Mouse (Mus musculus) CH12.LX (cell line): ENCODE measurements around the gene Smarcal1. TPM values are rescaled to one million over a fixed set of nuclear protein-coding genes. Genes with fewer than 3 reads are reported as not detected.

Experiments used
- DNase-seq: peaks from one replicate; pipeline ENCODE4 v3.0.0-alpha.2; 2013; ENCODE audit errors: extremely low read depth
- H3K27ac ChIP-seq: 2 replicates; pipeline ENCODE4 v1.5.1; 2012; ENCODE audit warnings: low read depth, mild to moderate bottlenecking, control low read depth, moderate library complexity; ENCODE audit not compliant: insufficient read depth
- H3K27me3 ChIP-seq: replicated peaks from 2 replicates; pipeline ENCODE3; 2012; ENCODE audit warnings: inconsistent platforms
- H3K36me3 ChIP-seq, 2 experiments: replicated peaks in 1 of 2; 2 replicates each; pipeline versions ENCODE3 to v1.6.1; 2012; ENCODE audit warnings: inconsistent platforms in 1 of 2, low read length in 1 of 2, mild to moderate bottlenecking in 1 of 2, mixed read lengths in 1 of 2, moderate library complexity in 1 of 2; ENCODE audit not compliant: control insufficient read depth in 1 of 2, insufficient read depth in 1 of 2
- H3K4me1 ChIP-seq, 2 experiments: 2 replicates each; pipeline ENCODE4 v1.6.1; 2012; ENCODE audit warnings: inconsistent platforms in 1 of 2, moderate library complexity in 1 of 2; ENCODE audit not compliant: insufficient read depth in 2 of 2, control insufficient read depth in 1 of 2
- H3K4me2 ChIP-seq: 2 replicates; pipeline ENCODE4 v1.6.1; 2012; ENCODE audit warnings: low read depth, mild to moderate bottlenecking, control low read depth; ENCODE audit not compliant: poor library complexity, insufficient read depth, severe bottlenecking
- H3K4me3 ChIP-seq, 3 experiments: fragments of 150-350 bp in 1 of 3; sonication (generic) in 1 of 3; replicated peaks in 1 of 3; 2 replicates each; pipeline versions ENCODE3 to v1.5.1; 2011 to 2012; ENCODE audit warnings: low read depth in 2 of 3, low read length in 2 of 3, mild to moderate bottlenecking in 2 of 3, moderate library complexity in 2 of 3, control low read depth in 1 of 3, improper control_type of control experiment in 1 of 3, inconsistent platforms in 1 of 3, mixed read lengths in 1 of 3; ENCODE audit not compliant: poor library complexity in 1 of 3
- H3K79me2 ChIP-seq: replicated peaks from 2 replicates; pipeline ENCODE4 v1.6.1; 2012; ENCODE audit warnings: mild to moderate bottlenecking, moderate library complexity; ENCODE audit not compliant: control insufficient read depth, poor library complexity, insufficient read depth, severe bottlenecking; ENCODE audit errors: extremely low read depth
- H3K9ac ChIP-seq: 2 replicates; pipeline ENCODE4 v1.6.1; 2012; ENCODE audit warnings: low read depth, mild to moderate bottlenecking, control low read depth, moderate library complexity; ENCODE audit not compliant: insufficient read depth
- H3K9me3 ChIP-seq: replicated peaks from 2 replicates; pipeline ENCODE3; 2012; ENCODE audit warnings: low read length, inconsistent platforms, mixed read lengths
- EP300 ChIP-seq: IDR thresholded peaks from 2 replicates; pipeline ENCODE4 v1.6.1; 2011; ENCODE audit warnings: low read length, improper control_type of control experiment
- HCFC1 ChIP-seq: IDR thresholded peaks from 2 replicates; pipeline ENCODE4 v1.6.1; 2012; ENCODE audit warnings: low read depth, mild to moderate bottlenecking, inconsistent platforms, low read length, improper control_type of control experiment
- IRF4 ChIP-seq: IDR thresholded peaks from 2 replicates; pipeline ENCODE4 v1.6.1; 2014; ENCODE audit warnings: low read depth, mild to moderate bottlenecking, inconsistent platforms, low read length, improper control_type of control experiment
- JUN ChIP-seq: IDR thresholded peaks from 2 replicates; pipeline ENCODE4 v1.6.1; 2011; ENCODE audit warnings: low read depth, mild to moderate bottlenecking, low read length, improper control_type of control experiment, moderate library complexity; ENCODE audit not compliant: insufficient read depth
- KAT2A ChIP-seq: IDR thresholded peaks from 2 replicates; pipeline ENCODE4 v1.6.1; 2012; ENCODE audit warnings: low read length, improper control_type of control experiment, inconsistent platforms; ENCODE audit not compliant: insufficient replicate concordance
- MAFK ChIP-seq: IDR thresholded peaks from 2 replicates; pipeline ENCODE4 v1.6.1; 2011; ENCODE audit warnings: low read length, improper control_type of control experiment; ENCODE audit not compliant: insufficient replicate concordance
- MAX ChIP-seq: IDR thresholded peaks from 2 replicates; pipeline ENCODE4 v1.6.1; 2011; ENCODE audit warnings: low read length, improper control_type of control experiment
- MAZ ChIP-seq: IDR thresholded peaks from 2 replicates; pipeline ENCODE4 v1.6.1; 2012; ENCODE audit warnings: low read depth, mild to moderate bottlenecking, inconsistent platforms, low read length, improper control_type of control experiment, moderate library complexity
- MXI1 ChIP-seq: IDR thresholded peaks from 2 replicates; pipeline ENCODE4 v1.6.1; 2011; ENCODE audit warnings: mild to moderate bottlenecking, low read depth, low read length, improper control_type of control experiment
- MYC ChIP-seq: IDR thresholded peaks from 2 replicates; pipeline ENCODE4 v1.6.1; 2011; ENCODE audit warnings: low read depth, mild to moderate bottlenecking, improper control_type of control experiment, low read length
- NELFE ChIP-seq: IDR thresholded peaks from 2 replicates; pipeline ENCODE4 v1.6.1; 2011; ENCODE audit warnings: low read depth, low read length, improper control_type of control experiment
- NRF1 ChIP-seq: IDR thresholded peaks from 2 replicates; pipeline ENCODE4 v1.6.1; 2014; ENCODE audit warnings: low read depth, mild to moderate bottlenecking, inconsistent platforms, low read length, improper control_type of control experiment, moderate library complexity
- PAX5 ChIP-seq: IDR thresholded peaks from 2 replicates; pipeline ENCODE4 v1.6.1; 2012; ENCODE audit warnings: low read length, inconsistent platforms, mixed read lengths
- TCF12 ChIP-seq: IDR thresholded peaks from 2 replicates; pipeline ENCODE4 v1.6.1; 2014; ENCODE audit warnings: low read depth, mild to moderate bottlenecking, inconsistent platforms, low read length, improper control_type of control experiment
- USF2 ChIP-seq: conservative IDR thresholded peaks from 2 replicates; pipeline ENCODE4 v1.6.1; 2011; ENCODE audit warnings: low read depth, low read length, improper control_type of control experiment
- ZC3H11A ChIP-seq: IDR thresholded peaks from 2 replicates; pipeline ENCODE4 v1.6.1; 2012; ENCODE audit warnings: low read depth, mild to moderate bottlenecking, inconsistent platforms, low read length, improper control_type of control experiment
- ZKSCAN1 ChIP-seq: IDR thresholded peaks from 2 replicates; pipeline ENCODE4 v1.6.1; 2012; ENCODE audit warnings: low read depth, inconsistent platforms, low read length, improper control_type of control experiment, borderline replicate concordance
- ZNF384 ChIP-seq: IDR thresholded peaks from 2 replicates; pipeline ENCODE4 v1.6.1; 2012; ENCODE audit warnings: low read depth, low read length, improper control_type of control experiment, inconsistent platforms
- dilution Hi-C: fragments of 300-500 bp; cut with MboI; formaldehyde crosslinking; loops from 2 replicates; pipeline ENCODE4 v1.14.3; 2020; ENCODE audit warnings: low sequenced_read_pairs; ENCODE audit not compliant: extremely low pct_unique_long_range_greater_than_20kb, extremely low pct_ligation_motif_present
- in situ Hi-C: fragments of 300-500 bp; cut with MboI; formaldehyde crosslinking; loops from 3 replicates; pipeline ENCODE4 v1.14.3; 2019; ENCODE audit warnings: low sequenced_read_pairs, low pct_ligation_motif_present, low pct_unique_long_range_greater_than_20kb, mixed read lengths
- polyA plus RNA-seq: library from polyadenylated mRNA; unstranded; fragments of >175 nt; gene quantifications from 2 replicates; pipeline ENCODE4 v1.2.1, GENCODE M21; 2012; ENCODE audit warnings: low read depth; ENCODE audit not compliant: insufficient read length
- total RNA-seq, 2 experiments: library from RNA; depleted of rRNA; stranded (reverse); fragments of 300-350 nt in 1 of 2; fragments of >200 nt in 1 of 2; gene quantifications; 2 replicates each; pipeline ENCODE4 v1.2.3; 2012 to 2014

The Smarcal1 gene
- total and polyA plus RNA-seq, 3 experiments, result 25.2 to 54.2 (median 34.9) TPM

DNA sequence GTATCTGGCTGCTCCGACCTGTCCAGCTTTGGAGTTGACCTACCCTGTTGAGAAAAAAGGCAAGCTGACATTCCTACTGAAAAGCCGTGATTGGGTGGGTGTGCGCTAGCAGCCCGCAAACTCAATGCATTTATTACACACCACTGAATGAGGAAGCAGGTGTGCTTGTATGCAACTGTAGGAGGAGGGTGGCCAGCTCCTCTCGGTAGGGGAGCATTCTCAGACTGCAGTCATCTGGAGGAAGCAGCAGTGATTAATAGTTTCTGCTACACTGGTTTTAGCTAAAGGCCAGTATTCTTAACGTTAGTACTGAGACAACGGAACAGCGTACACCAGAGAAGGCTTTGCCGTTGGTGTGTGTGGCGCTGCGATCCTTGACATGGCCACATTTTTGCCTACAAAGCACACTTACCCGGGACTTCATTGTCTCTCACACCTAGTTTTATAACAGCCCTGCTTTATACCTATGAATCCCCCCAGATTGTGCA is 23.2 kb downstream of the Smarcal1 start:
- H3K27ac ChIP-seq, result no peak overlapping the region
- DNase-seq, result no peak
- peaks cover 54 to 91% of the 10 kb centered on the region in 2 experiments for H3K36me3 ChIP-seq
- in situ Hi-C loops, result no loop called here
- no peak overlapping the region for H3K4me3 ChIP-seq
- dilution Hi-C loops, result no loop called here
- TF ChIP-seq JUN (no peak), MYC (no peak), EP300 (no peak), PAX5 (no peak), MXI1 (no peak), ZNF384 (no peak), USF2 (no peak), IRF4 (no peak), NRF1 (no peak), ZKSCAN1 (no peak), ZC3H11A (no peak), KAT2A (no peak), MAFK (no peak), MAZ (no peak)
- H3K79me2 ChIP-seq, result no peaks in the 10 kb centered on the region
- no peaks in the 10 kb centered on the region for H3K9me3 ChIP-seq
- H3K27me3 ChIP-seq, result no peaks in the 10 kb centered on the region
- H3K4me1 ChIP-seq, result peaks cover 0 to 32% of the 10 kb centered on the region in 2 experiments; a peak in 2 of 4 replicates
- H3K4me2 ChIP-seq, result no peak overlapping the region
- no peak overlapping the region for H3K9ac ChIP-seq

DNA sequence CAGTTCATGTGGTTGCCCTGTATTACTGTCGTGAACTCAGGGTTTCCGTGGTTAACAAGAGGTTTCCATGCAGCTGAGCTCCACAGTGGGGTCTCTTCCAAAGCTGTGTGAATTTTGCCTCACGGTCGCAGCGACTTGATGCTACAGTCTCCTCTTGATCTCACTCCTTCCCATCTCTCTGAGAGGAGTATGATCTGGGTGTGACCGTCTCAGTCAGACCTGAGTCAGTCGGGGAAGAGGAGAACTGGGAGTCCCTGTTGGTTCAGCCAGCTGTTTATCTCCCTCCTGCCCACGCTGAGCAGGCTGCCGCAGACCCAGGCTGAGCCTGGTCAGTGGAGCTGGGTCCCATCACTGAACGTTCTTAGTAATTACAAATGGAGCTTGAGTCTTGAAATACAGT is 26.1 kb downstream of the Smarcal1 start:
- H3K4me3 ChIP-seq, result no peak overlapping the region
- no peaks in the 10 kb centered on the region for H3K27me3 ChIP-seq
- dilution Hi-C loops, result no loop called here
- H3K9ac ChIP-seq, result no peak overlapping the region
- no peaks in the 10 kb centered on the region for H3K9me3 ChIP-seq
- H3K79me2 ChIP-seq, result no peaks in the 10 kb centered on the region
- peaks cover 0 to 32% of the 10 kb centered on the region in 2 experiments; a peak in 2 of 4 replicates for H3K4me1 ChIP-seq
- H3K27ac ChIP-seq, result no peak overlapping the region
- peaks cover 67 to 98% of the 10 kb centered on the region in 2 experiments for H3K36me3 ChIP-seq
- in situ Hi-C loops, result no loop called here
- no peak overlapping the region for H3K4me2 ChIP-seq
- TF ChIP-seq HCFC1 (no peak), TCF12 (no peak), MAX (no peak), NELFE (no peak), KAT2A (no peak)
- DNase-seq, result no peak
